Mouse (Mus musculus) frontal cortex, postnatal 36 days (tissue): ENCODE data around the gene Tgm2.
A peak's percentile ranks its signal among the peaks of the same experiment; 100 is the strongest.

Experiments used
- DNase-seq, 2 experiments: peaks; one replicate each; pipeline ENCODE4 v3.0.0; 2022; ENCODE audit warnings: low spot score in 2 of 2

Tgm2 gene

GRCm38 (mm10) chr2:158141271-158141670 lies 5.0 kb downstream of the Tgm2 start:
- no peak for DNase-seq

DNA sequence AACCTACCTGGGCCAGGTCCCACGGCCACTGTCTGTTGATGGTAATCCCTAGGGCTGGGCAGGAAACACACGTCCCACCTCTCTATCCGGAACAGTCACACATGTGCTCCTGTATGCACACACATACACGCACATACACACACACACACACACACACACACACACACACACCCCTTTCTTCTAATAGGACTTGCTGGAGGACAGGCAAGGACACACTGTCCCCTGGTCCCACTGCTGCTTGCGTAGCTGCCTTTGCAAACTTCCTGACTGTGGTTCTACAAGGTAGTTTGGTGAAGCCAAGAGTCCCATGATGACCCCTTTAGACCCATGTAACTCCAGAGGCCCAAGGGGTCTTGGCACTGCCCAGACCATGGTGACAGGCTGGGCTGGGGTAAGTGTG lies 5.6 kb downstream of the Tgm2 start:
- DNase-seq = no peak

GRCm38 (mm10) chr2:158139628-158140027 lies 6.6 kb downstream of the Tgm2 start:
- DNase-seq = peak; percentile 36 to 47

- no peak for DNase-seq
Observed at GRCm38 (mm10) chr2:158138778-158139177, 7.5 kb downstream of the Tgm2 start.

DNA sequence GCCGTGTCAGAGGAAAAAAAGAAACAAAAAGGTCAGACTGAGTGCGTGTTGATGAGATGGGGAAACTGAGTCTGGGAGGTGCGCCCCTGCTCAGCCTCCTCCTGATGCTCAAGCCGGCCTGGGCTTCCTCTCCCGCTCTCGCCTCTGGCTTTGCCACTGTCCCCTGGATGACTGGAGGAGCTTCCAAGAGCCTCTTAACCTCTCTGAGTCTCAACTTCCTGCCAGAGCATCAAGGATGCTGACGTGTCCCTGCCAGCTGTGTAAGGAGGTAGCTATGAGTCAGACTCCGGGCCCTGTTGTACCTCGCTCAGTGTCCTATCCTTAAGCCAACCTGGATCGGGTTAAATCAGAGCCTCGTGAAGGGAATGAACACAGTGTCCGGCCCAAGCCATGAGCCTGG lies 8.5 kb downstream of the Tgm2 start:
- no peak for DNase-seq

- no peak for DNase-seq
Observed at GRCm38 (mm10) chr2:158136205-158136604, 10.0 kb downstream of the Tgm2 start.

- no peak for DNase-seq
Observed at GRCm38 (mm10) chr2:158133050-158133449, 13.2 kb downstream of the Tgm2 start.

DNA sequence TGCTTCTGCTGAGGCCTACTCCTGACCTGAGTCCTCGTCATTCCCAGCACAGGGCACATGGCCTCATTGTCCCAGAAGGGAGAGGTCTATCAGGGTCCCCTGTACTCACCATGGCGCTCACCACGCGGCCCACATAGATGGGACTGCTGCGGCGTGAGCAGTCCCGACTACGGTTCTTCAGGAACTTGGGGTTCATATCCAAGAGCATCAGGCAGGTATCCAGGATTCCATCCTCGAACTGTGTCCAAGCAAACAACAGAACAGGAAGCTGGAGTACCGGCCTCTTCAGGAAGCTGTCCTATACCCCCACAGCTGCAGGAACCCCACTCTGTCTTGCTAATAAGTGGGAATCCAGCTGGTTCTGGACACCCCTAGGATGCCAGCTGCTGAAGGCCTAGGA lies 13.9 kb downstream of the Tgm2 start:
- DNase-seq = no peak

GRCm38 (mm10) chr2:158131197-158131835 lies 14.9 kb downstream of the Tgm2 start:
- DNase-seq = no peak

GRCm38 (mm10) chr2:158130391-158130986 lies 15.7 kb downstream of the Tgm2 start:
- DNase-seq = no peak

DNA sequence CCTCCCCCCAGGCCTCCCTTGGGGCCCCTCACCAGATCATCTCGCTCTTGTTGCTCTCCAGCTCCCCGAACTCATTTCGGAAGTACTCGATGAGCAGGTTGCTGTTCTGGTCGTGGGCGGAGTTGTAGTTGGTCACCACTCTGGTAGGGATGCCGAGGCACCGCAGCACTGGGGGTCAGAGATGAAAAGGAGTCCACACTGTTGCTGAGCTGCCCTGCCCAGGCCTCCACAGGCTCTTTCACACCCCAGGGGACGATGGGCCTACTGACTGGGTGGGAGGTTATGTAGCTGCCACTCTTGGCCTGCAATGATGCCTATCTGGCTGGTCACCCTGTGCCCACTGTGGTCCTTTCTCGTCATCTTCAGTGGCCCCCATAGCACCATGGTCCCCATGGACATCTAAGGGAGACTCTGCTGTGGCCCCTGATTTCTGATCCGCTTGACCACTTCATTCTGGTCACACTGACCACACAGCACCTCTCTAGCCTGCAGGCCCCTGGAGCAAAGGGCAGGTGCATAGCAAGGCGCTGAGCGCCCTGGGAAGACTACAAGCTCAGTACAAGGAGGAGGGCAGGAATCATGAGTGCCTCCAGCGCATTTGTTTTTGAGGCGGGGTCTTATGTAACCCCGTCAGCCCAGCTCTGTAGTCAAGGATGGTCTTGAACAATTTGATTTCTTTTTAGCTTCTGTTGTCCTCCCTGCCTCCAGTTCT lies 16.8 kb downstream of the Tgm2 start:
- no peak for DNase-seq

DNA sequence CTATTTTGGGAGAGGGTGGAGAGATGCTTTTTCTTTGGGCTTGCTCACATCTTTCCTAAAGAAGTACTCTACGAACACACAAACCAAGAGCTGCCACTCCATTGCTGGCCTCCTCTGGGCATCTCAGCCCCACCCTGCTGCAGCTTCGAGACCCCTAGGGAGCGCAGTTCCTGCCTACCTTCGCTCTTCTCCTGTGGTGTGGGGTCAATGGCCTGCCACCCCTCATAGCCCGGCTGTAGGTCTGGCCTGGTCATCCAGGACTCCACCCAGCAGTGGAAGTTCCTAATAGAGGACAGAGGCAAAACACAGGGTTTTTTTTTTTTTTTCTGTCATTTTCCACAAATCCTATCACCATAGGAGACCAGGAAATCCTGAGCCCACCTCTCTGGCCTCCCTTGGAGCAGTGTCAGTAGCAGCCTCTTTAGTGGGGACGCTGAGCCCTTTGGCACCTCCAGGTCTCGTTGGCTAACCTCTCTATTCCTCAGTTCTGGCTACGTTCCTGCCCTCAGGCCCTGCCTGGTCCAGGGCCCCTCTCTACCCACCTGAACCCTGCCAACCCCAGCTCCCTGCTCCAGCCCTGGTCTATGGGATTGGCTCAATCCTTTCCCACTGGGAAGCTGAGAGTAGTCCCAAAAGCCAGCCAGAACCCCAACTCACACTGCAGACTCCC lies 17.6 kb downstream of the Tgm2 start:
- DNase-seq = no peak

DNA sequence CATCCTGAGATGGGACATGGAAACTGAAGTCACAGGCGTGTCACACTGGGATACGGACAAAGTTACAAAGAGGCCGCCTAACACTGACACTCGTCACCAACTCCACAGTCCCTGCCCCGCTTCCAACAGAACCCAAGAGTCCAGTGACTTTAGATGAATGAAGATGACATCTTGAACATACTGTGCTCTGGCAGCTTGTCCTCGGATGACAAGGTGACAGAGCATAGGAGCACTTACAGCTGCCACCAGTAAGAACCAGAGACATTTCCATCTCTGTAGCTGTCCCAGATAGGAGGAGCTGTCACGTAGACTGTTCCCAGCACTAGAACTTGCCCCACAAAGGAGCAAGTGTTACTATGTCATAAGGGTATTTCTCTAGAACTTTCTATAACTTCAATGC lies 18.4 kb downstream of the Tgm2 start:
- DNase-seq = no peak

DNA sequence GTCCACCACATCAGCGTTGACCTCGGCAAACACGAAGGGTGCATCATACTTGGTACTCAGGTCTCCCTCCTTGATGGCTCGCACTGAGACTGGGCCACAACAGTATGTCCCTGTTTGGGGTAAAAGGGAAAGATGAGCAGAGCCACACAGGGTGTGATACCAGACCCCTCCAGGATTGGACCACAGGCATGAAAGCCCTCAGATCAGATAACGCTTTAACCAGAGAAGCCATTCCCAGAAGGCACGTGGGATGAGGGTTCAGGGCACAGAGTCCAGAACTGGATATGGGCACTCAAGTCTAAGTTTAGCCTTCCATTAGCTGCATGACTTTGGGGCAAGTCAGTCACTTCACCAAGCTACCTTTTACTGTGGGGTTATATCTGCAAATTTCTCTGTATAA lies 19.0 kb downstream of the Tgm2 start:
- DNase-seq = no peak

GRCm38 (mm10) chr2:158122814-158123213 lies 23.4 kb downstream of the Tgm2 start:
- no peak for DNase-seq

DNA sequence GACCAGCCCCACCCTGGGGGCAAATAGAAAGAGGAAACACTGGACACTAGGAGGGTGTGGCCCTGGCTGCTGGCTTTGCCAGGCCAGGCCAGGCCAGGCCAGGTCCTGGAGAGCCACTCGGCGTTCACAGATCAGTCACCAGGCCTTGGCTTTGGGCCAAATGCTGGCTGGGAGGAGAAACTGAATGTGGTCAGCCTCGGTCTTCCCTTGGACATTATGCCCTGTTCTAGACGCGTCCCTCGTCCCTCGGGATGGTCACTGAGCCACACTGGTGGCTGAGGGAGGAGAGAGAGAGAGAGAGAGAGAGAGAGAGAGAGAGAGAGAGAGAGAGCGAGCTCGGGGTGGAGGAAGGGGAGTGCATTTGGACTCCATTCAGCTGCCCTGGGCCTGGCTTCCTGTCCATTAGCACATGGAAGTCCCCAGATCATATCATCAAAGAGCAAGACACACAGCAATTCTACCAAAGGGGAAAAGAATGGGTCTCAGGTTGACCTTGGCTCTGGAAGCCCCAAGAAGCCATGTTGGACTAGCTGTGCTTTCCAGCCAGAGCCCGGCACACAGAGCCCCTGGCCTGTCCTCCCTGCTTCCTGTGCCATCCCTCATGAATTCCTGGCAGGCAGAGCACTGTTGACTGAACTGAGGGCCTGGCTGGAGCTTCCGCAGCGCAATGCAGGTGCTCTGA lies 24.4 kb downstream of the Tgm2 start:
- no peak for DNase-seq

- DNase-seq = no peak
Observed at GRCm38 (mm10) chr2:158120868-158121267, 25.4 kb downstream of the Tgm2 start.

DNA sequence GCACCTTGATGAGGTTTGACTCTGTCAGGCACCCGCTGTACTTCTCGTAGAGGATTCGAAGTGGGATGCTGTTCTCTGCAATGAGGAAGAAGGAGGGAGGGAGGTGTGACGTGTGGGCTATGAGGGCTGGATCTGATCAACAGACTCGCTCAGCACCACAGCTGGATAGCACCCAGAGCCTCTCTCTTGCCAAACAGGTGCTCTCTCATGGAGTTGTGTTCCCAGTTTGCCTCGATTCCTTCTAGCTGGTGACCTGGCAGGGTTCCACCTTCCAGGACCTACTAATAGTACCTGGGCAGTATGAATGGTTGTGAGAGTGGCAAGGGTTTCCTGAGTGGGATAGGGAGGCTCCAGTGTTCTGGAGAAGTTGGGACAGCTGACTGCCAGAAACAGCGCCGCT lies 26.0 kb downstream of the Tgm2 start:
- DNase-seq = no peak

GRCm38 (mm10) chr2:158119145-158119544 lies 27.1 kb downstream of the Tgm2 start:
- DNase-seq = no peak

DNA sequence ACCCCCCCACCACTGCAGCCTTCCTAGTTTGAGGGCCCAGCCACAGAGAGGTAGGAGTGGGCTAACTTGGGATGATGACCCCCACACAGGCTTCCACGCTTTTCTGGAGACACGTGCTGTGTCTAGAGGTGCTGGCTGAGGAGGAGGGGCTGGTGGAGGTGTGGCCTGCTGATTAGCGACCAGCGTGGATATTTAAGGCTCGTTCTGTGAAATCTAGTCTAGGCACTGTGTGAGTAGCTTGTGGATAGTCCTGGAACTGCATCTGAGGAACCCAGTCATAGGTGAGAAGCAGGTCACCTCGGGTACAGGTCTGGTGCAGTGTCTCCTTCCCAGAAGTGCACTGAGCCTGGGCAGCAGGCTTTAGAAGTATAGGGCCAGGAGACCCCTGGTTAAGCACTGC lies 29.6 kb downstream of the Tgm2 start:
- DNase-seq = no peak

DNA sequence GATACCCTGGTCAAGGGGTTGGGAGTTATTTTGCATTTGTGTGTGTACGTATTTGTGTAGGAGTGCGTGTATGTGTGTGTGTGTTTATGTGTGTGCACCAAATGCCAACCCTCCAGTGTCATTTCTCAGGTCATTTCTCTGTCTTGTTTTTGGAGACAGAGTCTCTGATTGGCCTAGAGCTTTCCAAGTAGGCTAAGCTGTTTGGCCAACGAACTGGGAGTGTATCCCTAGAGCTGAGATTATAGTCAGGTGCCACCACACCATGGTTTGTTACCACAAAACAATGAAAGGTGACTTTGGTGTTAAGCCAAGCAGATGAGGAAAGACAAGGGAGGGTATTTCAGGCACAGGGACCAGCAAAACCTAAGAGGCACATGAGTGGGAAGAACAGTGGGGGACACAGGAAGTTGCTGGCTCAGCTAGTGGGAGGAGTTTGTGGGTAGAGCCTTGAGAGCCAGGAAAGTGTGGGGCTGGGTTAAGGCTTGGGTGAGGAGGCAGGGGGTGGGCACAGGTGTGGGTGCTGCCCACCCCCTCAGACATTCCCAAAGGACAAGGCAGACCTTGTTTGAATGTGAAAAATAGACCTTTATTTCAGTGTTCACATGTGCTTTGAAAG lies 30.3 kb downstream of the Tgm2 start:
- DNase-seq = no peak

DNA sequence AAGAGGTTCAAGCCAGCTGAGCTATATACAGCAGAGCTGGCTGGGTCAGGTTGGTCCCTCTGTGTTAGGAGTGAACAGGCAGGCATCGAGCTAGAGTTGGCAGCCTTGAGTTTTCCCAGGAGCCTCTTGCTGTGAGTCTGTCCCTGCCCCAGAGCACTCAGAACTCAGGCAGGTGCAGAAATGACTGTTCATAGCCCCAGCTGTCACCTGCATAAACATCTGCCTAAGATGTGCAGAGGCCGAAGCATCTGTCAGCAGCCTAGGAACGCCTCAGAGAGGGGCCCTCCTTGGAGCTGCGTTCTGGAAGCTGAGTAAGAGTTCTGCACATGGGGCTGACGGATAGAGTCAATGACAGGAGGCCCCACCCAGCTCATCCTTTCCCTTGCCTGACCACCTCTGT lies 31.3 kb downstream of the Tgm2 start:
- no peak for DNase-seq
